Mouse (Mus musculus): ENCODE data around the gene Smad9.

DNA sequence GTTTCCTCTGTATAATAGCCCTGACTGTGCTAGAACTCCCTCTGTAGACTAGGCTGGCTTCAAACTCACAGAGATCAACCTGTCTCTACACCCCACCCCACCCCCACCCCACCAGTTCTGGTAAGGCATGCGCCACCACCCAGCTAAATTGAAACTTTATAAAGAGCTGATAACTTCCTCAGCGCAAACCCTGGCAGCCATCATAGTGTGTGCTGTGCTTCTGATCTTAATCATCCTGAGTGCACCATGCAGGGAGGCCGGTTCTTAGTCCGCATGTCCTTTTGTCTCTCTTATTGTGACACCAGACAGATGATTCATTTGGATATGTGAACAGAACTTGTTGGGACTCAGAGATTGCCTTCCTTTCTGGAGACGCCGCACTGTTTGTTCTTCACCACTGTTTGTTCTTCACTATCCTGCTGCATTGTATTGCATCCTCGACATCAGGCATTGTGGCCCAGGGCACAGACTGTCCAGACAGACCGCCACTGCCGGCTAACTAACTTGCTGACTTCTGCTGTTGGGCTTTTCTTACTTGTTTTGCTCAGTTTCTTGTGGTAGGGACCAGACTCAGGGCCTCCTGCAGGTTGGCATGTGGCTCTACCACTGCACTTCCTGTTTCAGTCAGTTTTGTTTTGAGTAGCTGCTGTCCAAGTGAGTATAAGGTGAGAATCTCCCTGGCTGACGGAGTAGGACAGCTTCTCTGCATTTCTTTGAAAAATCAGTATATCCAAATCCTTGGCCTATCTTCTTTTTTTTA is 31.5 kb upstream of the Smad9 start:
- no peak for TF ChIP-seq CTCF (IDR thresholded peaks at IDR 0.05; ENCODE audit: low read depth, low read length)
- no peak for TF ChIP-seq GATA1 (IDR thresholded peaks at IDR 0.05; ENCODE audit: borderline replicate concordance, low read length)
- TF ChIP-seq POLR2AphosphoS5 (IDR thresholded peaks at IDR 0.05; ENCODE audit: insufficient replicate concordance, low read depth, low read length): no peak
- no peak for TF ChIP-seq GATA2 (IDR thresholded peaks at IDR 0.05; ENCODE audit: borderline replicate concordance, low read depth, low read length)
- TF ChIP-seq TAL1 (conservative IDR thresholded peaks at IDR 0.05; ENCODE audit: low read depth, low read length): no peak
